Mouse (Mus musculus) heart, postnatal 4 days (tissue): Measurements from ENCODE around the gene Xrcc4. TPM values are rescaled to one million over a fixed set of nuclear protein-coding genes. Genes with fewer than 3 reads are reported as not detected.

ENCODE experiments used
- DNase-seq: peaks from one replicate; pipeline ENCODE4 v3.0.0; 2021
- total RNA-seq, 2 experiments: library from RNA; stranded (reverse); gene quantifications; 2 replicates each; pipeline ENCODE4 v1.2.3; 2021

Gene Xrcc4
- total RNA-seq, 2 experiments from 2014 or later = 13.1 to 17.3 TPM

DNA sequence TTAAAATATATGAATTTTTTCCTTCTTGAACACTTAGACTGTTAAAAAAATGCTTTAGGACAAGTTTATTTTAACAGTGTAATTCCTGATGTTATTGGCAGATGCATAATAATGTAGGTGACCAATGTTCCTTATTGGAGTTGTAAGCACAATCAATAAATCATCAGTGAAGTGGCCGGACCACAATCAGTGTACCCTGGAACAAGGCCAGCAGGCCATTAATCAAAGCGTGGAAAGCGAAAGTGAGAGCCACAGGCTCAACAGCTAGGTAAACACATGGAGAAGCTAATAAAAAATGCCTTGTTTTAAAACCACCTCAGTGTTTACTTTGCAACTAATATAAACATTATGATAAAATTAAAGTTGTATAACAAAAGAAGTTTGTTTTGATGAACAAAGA is 159.9 kb downstream of the Xrcc4 start:
- DNase-seq = peak; percentile 21

DNA sequence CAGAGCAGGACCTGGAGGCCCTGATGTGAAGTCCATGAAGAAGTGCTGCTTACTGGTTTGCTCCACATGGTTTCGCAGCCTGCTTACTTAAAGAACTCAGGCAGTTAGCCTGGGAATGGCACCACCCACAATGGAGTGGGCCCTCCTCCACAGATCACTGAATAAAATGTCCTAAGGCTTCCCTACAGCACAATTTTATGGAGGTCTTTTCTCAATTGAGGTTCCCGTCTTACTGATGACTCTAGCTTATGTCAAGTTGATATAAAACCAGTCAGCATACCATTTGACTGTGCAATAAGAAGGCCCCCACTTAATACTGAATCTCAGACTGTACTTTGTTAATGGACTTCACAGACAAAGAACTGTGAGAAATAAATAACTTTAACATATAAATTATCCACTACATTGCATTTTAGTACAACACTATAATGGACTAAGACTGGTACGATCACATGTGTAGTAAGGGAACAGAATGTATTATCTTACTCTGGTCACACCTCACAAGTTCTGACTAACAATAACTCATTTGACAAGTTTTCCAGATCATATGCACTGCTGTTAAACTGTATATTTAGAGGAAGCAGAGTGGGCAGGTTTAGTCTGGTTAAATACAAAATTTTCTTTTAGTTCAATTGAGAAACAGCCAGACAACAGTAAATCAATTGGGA is 170.5 kb downstream of the Xrcc4 start:
- DNase-seq = no peak

DNA sequence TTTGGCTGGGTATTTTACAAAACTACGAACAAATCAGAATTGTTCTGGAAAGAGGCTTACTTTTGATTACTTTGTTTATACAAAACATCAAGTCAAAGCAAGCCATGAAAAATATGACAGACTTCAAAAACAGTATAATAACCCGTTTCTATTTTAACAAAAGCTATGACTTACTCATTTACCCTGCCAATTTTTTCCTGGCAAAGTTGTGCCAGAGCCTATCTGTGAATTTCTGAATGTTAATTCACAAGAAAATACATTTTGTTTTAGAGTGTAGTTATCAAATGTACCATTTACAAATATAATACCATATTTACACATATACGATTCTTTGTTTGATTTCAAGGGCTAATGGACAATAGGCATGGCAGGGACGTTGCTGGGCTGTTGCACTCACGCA is 175.1 kb downstream of the Xrcc4 start:
- DNase-seq = no peak

DNA sequence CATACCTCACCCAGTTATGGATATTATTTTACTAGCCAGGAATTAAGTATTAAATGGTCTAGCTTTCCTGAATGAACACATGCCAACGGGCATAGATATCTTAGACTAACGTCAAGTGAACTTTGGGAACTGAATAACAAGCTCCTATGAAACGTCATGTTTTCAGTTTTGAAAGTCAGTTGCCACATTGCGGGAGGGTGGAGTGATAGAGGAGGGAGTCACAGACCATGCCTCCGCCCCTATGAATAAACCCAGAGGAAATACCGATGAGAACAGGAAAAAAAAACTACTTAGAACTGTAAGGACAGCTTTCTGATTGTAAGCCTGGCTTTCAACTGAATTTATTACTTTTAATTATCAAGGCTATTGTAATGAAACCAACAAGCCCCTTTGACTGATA is 175.5 kb downstream of the Xrcc4 start:
- no peak for DNase-seq

DNA sequence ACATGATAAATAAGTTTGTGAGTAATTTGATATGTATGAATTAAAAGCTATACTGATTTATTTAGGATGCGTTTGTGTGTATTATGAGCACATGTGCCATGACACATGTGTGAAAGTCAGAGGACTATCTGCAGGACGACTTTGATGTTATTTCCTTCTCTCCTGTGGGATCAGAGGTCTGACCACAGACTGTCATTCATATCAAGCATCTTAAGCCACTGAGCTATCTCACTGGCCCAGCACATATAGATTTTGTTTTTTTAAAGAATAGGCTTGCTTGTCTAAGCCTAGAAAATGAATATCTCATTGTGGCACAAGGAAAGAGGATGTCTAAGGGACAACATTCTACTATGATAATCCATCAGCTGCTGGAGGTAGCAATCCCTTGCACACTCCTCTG is 183.3 kb downstream of the Xrcc4 start:
- DNase-seq = no peak

DNA sequence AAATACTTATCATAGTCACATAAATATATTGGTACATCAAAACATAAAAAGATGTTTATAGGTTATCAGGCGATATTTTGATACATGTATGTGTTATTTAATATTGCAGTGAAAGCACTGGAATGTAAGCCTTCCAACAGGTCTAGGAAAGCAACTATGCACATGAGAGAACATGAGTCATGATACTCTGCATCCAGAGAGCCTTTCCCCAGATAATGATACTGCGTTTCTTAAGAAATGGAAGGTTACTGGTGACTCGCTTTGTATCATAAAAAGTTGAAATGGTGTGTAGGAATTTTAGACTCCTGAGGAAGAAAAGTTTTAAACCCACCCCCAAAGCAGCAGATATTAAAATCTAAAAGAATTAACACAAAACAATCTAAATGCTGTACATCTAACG is 190.3 kb downstream of the Xrcc4 start:
- DNase-seq = no peak

DNA sequence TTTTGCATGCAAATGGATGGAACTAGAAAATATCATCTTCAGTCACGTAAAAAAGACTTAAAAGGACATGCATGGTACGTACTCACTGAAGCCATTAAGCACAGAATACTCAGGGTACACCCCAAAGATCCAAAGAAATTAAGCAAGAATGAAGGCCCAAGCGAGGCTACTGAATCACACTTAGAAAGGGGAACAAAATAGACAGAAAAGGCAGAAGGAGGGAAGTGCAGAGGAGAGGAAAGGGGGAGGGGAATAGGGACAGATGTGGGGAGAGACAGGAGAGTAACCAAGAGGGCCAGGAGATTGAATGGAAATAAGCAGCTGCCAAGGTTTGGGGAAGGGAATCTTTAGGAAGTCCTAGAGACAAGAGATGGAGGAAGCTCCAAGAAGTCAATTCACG is 197.3 kb downstream of the Xrcc4 start:
- no peak for DNase-seq

DNA sequence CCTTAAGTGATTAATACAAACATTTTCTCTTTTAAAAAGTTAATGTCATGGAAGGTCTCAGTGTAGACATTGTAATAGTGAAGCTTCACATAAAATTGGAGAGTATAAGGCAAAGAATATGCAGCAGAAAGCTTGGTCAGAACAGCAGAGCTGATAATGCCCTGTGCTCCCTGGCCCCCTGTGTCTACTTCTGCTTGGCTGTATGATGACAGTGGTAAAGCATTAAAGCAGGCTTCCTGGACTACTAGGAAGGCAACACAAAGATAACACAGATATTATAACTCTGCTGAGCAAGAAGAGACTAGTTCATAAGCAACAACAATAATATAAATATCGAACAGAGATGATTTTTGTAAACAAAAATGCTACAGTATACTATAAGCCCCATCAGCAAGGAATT is 199.2 kb downstream of the Xrcc4 start:
- no peak for DNase-seq

DNA sequence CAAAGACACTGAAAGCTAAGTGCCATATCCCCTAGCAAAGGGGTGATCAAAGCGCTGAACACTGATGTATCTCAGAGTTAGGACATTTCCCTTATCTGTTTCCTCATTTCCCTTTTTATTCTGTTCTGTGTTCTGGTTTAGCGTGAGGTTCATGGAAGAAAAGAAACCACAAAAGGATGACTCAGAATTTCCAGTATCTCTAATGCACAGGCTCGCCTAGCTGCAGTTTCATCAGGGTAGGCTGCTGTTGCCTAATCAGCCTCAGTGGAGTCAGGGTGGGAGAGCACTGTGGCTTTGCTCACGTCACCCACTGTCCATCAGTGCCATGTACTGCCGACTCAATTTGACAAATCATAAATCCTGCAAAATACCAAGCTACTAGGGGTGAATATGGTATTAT is 200.3 kb downstream of the Xrcc4 start:
- no peak for DNase-seq

DNA sequence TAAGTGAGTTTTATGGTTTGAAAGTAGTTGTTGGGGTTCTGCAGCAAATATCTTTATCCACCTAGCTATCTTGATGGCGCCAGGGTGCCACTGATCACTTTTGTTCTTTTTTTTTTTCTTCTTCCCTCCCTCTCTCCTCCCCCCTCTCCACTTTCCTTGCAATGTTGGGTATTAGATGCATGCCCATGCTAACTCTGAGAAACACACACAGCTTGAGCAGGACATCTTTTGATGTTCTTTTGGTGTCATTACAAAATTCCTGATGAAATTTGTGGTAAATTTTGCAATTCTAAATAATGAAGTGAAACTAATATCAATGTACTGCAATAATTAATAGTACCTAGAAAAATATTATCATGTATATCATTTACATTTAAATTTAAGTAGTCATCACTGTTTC is 205.9 kb downstream of the Xrcc4 start:
- DNase-seq = no peak

DNA sequence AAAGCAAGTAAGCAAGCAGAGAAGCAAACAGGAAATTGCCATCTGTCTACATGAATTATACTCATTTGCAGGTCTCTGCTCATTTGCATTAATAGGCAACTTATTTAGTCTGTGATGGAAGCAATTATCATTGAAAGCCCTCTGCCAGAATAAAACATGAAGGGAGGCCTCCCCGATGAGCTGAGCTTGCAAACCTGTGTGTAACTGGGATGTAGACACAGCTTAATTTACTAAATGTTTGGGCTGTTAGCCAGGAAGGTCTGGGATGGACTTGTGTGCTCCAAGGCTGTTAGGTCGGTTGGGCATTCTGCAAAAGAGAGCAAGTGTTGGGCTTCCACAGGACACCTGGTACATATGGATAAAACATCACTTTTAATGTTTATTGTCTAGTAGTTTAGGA is 208.1 kb downstream of the Xrcc4 start:
- DNase-seq = no peak

DNA sequence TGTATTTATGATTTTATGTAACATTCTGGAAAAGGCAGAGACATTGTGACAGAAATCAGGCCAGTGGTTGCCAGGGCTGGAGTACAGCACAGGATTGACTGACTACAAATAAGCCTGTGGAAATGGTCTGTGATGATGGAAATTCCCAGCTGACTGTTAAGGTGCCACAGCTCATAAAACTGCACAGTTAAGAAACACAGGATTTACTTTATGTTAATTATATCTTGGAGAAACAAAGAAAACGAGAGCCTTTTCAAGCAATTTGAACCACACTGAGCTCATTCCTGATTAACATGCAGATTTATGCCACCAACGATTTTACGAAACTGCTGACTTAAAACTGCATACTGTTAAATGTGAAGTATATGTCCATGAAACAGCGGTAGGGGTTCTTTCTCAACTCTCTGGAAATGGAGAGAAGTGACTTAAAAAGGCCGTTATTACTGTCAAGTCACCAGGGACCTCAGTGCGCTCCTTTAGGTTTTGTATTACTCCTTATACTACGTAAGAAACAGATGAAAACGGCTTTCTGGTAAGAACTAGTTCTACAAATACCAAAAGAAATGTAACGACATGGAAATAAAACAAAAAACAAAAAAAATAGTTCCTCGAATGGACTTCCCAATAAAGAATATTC is 210.5 kb downstream of the Xrcc4 start:
- no peak for DNase-seq

DNA sequence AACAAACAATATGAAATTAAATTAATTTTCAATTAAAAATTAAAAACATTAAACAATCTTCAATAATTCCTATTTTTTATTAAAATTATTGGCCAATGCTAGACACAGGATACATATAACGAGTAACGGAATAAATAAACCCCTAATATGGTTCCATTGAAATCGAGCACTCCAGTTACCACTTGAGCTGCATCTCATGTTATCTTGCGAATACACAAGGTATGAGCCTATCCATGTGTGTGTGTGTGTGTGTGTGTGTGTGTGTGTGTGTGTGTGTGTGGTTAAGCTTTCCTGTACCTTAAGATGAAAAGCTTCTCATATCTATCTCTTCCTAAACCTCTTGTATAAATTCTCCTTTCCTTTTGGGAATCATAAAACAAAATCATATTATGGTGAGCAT is 213.9 kb downstream of the Xrcc4 start:
- DNase-seq = no peak

DNA sequence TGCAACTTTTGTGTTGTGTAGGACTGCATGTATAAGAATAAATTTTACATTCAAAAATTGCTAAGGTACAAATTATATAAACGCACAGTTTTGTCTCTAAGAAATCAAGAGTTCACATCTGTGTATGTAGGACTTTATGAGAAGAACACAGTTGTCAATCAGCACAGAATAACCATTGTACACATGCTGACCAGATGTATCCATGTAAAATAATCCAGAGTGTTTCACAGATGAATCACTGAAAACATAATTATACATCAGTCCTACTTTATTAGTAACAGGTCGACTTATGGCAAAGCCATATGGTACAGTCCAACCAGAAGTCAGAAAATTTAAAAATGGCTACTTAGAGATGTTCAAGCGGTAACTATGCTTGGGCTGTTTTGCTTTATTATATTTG is 216.7 kb downstream of the Xrcc4 start:
- DNase-seq = no peak

DNA sequence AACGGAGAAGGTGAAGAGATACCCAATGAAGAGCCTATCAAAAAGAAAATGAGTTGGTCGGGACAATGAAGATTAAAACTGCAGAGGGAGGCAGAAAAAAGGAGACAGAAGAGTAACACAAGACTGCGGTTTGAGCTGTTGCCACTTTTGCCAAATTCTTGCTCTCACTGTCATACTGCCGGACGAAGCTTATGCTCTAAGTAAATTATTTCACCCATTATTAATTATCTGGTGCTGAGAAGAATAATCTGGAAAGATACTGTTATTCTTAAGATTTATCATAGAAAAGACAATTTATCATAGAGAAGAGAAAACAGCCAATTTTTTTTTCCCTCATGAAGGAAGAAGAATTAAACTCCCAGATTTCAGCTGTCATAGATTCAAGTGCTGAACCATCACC is 235.3 kb downstream of the Xrcc4 start:
- DNase-seq = no peak

DNA sequence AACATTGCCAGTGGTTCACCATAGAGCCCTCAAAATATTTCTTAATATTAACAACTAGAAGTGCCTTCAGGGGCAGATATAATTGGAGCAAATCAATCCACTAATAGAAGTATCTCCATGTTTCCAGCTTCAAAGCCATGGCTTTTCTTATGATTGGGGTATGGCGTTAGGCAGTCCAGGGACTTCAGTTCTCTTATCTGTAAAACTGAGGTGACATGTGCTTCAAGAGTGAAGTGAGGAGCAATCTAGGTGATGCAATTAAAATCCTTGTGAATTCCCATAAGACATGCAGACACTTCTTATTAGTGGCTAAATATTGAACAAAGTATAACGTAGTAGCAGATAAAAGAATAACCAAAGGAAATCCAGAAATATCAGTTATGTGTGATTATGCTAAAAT is 238.7 kb downstream of the Xrcc4 start:
- no peak for DNase-seq

DNA sequence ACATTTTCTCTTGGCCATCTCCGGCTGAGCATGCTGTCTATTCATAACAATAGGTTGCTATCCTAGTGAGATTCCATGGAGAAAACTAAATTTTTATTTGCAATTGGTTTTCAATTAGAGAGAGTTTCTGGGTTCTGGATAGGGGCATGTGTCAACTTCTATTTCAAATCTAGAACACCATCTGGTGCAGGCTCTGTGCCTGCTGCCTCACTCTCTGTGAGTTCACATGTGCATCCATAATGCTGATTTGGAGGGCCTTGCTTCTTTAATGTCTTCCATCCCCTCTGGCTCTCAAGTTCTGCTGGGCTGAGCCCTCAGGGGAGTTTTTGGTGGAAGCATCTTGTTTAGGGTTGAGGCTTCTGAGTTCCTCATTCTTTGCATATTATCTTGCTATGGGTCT is 239.5 kb downstream of the Xrcc4 start:
- DNase-seq = no peak

DNA sequence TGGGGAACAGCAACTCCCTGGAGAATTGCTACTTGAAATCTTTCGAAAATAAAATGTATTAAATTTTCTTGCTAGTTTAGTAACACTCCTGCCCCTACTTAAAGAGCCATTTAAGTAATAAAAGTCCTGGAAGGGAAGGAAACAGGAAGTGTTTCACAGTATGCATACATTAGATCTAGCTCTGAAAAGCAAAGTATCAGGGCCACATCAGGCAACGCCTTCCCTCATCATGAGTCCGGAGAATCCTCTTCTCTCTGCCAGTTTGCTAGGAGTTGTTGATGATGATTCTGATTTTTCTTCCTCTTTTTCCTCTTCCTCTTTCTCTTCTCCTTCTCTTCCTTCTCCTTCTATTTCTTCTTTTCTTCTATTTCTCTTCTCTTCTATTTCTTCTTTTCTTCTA is 250.8 kb downstream of the Xrcc4 start:
- no peak for DNase-seq

DNA sequence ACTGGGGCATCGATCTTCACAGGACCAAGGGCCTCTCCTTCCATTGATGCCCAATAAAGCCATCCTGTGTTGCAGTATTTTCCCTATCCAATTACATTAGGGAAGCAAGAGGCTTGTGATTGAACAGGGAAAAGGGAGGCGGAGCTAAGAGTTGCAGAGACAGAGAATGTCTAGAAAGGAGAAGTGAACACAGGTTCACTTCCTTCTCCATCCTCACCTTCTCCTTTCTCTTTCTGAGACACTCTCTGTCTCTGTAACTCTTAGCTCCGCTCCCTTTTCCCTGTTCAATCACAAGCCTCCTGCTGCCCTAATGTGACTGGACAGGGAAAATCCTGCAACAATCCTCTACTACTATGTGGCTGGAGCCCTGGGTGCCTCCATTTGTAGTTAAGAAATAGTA is 254.9 kb downstream of the Xrcc4 start:
- DNase-seq = no peak

DNA sequence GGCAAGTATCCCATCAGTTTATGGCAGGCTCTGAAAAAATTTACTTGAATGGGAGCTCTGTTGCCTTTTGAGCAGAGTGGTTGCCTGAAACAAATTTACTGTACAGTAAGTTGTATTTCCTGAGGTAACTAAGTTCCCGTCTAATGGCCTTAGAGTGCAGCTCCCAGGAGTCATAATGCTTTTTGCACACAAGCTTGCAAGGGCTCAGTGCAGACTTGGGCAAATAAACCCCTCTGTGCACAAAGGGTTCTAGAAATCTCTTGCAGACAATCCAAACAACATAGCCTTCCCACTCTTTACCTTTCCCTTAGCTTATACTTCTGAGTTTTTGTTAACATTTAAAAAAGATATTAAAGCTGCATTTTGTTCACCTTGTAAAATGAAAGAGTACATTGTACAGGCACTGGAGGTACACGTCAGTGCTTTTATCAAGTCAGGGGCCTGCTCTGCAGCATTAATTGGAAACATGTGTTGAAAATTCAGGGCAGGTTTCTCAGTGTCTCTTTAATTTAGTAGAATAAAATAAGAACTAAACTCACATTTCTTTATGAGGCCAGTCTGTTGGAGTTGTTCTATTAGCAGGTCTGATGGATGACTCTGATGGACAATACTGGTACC is 256.2 kb downstream of the Xrcc4 start:
- DNase-seq = no peak

DNA sequence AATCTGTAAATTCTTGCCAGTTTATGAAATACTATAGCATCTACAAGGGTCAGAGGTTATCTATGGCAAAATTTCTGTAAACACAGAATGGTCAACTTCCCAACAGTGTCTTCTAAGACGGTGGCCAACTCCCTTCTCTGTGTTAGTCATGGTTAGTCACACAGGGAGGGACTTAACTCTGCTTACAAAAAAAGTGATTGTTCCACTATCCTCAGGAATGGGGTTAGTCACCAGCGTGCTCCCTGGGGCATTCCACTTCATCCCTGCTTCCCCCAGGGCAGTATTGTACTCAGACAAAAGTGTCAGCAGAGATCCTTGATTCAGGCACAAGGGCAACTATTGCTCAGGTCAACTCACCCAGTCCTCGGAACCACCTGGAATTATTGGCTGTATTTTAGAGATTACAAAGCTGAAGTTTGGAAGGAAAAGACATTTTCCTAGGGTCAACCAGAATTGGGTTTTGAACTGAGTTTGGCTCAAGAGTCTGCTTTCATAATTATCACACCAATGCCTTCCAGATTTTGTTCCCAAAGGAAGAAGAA is 260.9 kb downstream of the Xrcc4 start:
- peak; percentile 8 for DNase-seq

DNA sequence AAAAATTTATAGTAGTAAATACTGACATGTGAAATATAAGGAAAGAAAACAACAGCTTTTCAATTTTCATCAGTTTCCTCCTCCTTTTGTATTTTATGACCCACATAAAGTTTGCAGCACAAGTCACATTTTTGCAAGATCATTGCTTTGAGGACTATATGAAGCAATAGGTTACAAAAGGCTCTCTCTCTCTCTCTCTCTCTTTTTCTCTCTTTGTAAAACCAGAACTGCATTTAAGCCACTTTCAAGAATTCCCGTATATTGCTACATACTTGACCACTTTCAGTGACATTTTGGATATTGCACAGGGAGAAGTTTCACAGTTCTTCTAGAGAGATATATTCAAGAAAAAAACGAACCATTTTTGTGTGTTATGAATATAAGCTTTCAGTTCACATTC is 261.6 kb downstream of the Xrcc4 start:
- DNase-seq = no peak

DNA sequence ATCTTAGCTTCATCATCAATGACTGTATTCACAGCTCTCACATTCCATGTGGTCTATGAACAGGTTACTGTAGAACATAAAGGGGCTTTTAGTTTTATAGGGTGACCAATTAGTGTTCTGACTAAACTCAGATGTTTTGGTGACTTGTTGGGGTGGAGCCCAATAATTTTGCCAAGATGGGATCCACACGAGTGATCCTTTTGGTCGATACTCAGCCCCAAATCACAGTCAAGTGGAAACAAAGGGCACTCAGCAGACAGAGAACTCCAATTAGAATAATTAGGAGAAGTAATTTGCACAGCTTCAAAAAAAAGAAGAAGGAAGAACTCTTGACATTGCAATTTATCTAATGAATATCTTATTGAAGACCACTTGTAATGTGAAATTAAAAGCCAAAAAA is 274.9 kb downstream of the Xrcc4 start:
- no peak for DNase-seq

DNA sequence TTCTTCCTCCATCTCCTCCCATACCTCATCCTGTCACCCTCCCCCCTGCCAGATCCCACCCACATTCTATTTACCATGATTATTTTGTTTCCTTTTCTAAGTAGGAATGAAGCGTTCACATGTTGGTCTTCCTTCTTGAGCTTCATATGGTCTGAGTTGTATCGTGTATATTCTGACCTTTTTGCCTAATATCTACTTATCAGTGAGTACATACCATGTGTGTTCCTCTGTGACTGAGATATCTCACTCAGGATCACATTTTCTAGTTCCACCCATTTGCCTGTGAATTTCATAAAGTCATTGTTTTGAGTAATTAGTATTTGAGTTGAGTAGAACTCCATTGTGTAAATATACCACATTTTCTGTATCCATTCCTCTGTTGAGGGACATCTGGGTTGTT is 277.2 kb downstream of the Xrcc4 start:
- DNase-seq = no peak
